Mouse (Mus musculus): ENCODE results near the gene Fgf7. TPM values are rescaled to one million over a fixed set of nuclear protein-coding genes. Genes with fewer than 3 reads are reported as not detected.

Fgf7 gene
- polyA plus RNA-seq, 1 experiment from 2014 or later = 6.4 TPM

- H3K27me3 ChIP-seq = no peaks in the 10 kb centered on the region
- WGBS = 14% methylated on average over 2 of the region's 2 CpGs
- H3K9ac ChIP-seq = no peak overlapping the region
- peaks cover 11% of the 10 kb centered on the region for H3K4me1 ChIP-seq
- no peak for ATAC-seq (ENCODE audit: insufficient number of reproducible peaks, insufficient read depth, low FRiP score, low TSS enrichment)
- no peak overlapping the region for H3K4me3 ChIP-seq
- H3K4me2 ChIP-seq (replicated peaks) = no peak overlapping the region
- no peaks in the 10 kb centered on the region for H3K9me3 ChIP-seq
- H3K27ac ChIP-seq = no peak overlapping the region
- H3K36me3 ChIP-seq = no peaks in the 10 kb centered on the region
Observed at GRCm38 (mm10) chr2:126064814-126065213, 30.4 kb downstream of the Fgf7 start.

- WGBS = 69% methylated on average over 3 of the region's 3 CpGs
- Histone ChIP-seq H3K4me3 (no peak overlapping the region), H3K27me3 (no peaks in the 10 kb centered on the region), H3K9ac (no peak overlapping the region), H3K4me2 (replicated peaks) (no peak overlapping the region), H3K27ac (no peak overlapping the region), H3K9me3 (no peaks in the 10 kb centered on the region), H3K36me3 (no peaks in the 10 kb centered on the region), H3K4me1 (peaks cover 11% of the 10 kb centered on the region)
- no peak for ATAC-seq (ENCODE audit: insufficient number of reproducible peaks, insufficient read depth, low FRiP score, low TSS enrichment)
Observed at GRCm38 (mm10) chr2:126065303-126065856, 30.9 kb downstream of the Fgf7 start.

- Histone ChIP-seq H3K36me3 (no peaks in the 10 kb centered on the region), H3K27ac (no peak overlapping the region), H3K9me3 (no peaks in the 10 kb centered on the region), H3K27me3 (no peaks in the 10 kb centered on the region), H3K9ac (no peak overlapping the region), H3K4me3 (no peak overlapping the region), H3K4me2 (replicated peaks) (no peak overlapping the region), H3K4me1 (peaks cover 6% of the 10 kb centered on the region)
- no peak for ATAC-seq (ENCODE audit: insufficient number of reproducible peaks, insufficient read depth, low FRiP score, low TSS enrichment)
- 67% methylated on average over 1 of the region's 1 CpGs for WGBS
Observed at GRCm38 (mm10) chr2:126069740-126070139, 35.3 kb downstream of the Fgf7 start.

GRCm38 (mm10) chr2:126073744-126074143, 39.3 kb downstream of the Fgf7 start:
- no peaks in the 10 kb centered on the region for H3K27me3 ChIP-seq
- no peaks in the 10 kb centered on the region for H3K9me3 ChIP-seq
- H3K27ac ChIP-seq = no peak overlapping the region
- WGBS = 84% methylated on average over 4 of the region's 4 CpGs
- no peaks in the 10 kb centered on the region; the same call in 1 of the 2 replicates for H3K4me1 ChIP-seq
- H3K9ac ChIP-seq = no peak overlapping the region
- H3K4me2 ChIP-seq (replicated peaks) = no peak overlapping the region
- no peaks in the 10 kb centered on the region for H3K36me3 ChIP-seq
- ATAC-seq (ENCODE audit: insufficient number of reproducible peaks, insufficient read depth, low FRiP score, low TSS enrichment) = no peak
- H3K4me3 ChIP-seq = no peak overlapping the region

GRCm38 (mm10) chr2:126076506-126076905, 42.0 kb downstream of the Fgf7 start:
- Histone ChIP-seq H3K4me1 (no peaks in the 10 kb centered on the region; the same call in 1 of the 2 replicates), H3K27ac (no peak overlapping the region), H3K4me3 (no peak overlapping the region), H3K27me3 (no peaks in the 10 kb centered on the region), H3K4me2 (replicated peaks) (no peak overlapping the region), H3K9ac (no peak overlapping the region), H3K9me3 (no peaks in the 10 kb centered on the region), H3K36me3 (no peaks in the 10 kb centered on the region)
- ATAC-seq (ENCODE audit: insufficient number of reproducible peaks, insufficient read depth, low FRiP score, low TSS enrichment) = no peak
- 93% methylated on average over 6 of the region's 6 CpGs for WGBS

- H3K4me1 ChIP-seq = no peaks in the 10 kb centered on the region
- H3K27ac ChIP-seq = no peak overlapping the region
- no peak overlapping the region for H3K4me2 ChIP-seq (replicated peaks)
- no peaks in the 10 kb centered on the region for H3K27me3 ChIP-seq
- H3K36me3 ChIP-seq = no peaks in the 10 kb centered on the region
- 73% methylated on average over 2 of the region's 2 CpGs for WGBS
- H3K9me3 ChIP-seq = no peaks in the 10 kb centered on the region
- H3K9ac ChIP-seq = no peak overlapping the region
- no peak overlapping the region for H3K4me3 ChIP-seq
- no peak for ATAC-seq (ENCODE audit: insufficient number of reproducible peaks, insufficient read depth, low FRiP score, low TSS enrichment)
Observed at GRCm38 (mm10) chr2:126079086-126079485, 44.6 kb downstream of the Fgf7 start.

GRCm38 (mm10) chr2:126084326-126084725, 49.9 kb downstream of the Fgf7 start:
- Histone ChIP-seq H3K27ac (no peak overlapping the region), H3K36me3 (no peaks in the 10 kb centered on the region), H3K4me1 (no peaks in the 10 kb centered on the region), H3K9ac (no peak overlapping the region), H3K9me3 (no peaks in the 10 kb centered on the region), H3K4me3 (no peak overlapping the region), H3K27me3 (no peaks in the 10 kb centered on the region), H3K4me2 (replicated peaks) (no peak overlapping the region)
- WGBS = 80% methylated on average over 3 of the region's 3 CpGs
- no peak for ATAC-seq (ENCODE audit: insufficient number of reproducible peaks, insufficient read depth, low FRiP score, low TSS enrichment)

GRCm38 (mm10) chr2:126086187-126086586, 51.7 kb downstream of the Fgf7 start:
- H3K4me2 ChIP-seq (replicated peaks) = no peak overlapping the region
- no peak overlapping the region for H3K4me3 ChIP-seq
- WGBS = 80% methylated on average over 8 of the region's 8 CpGs
- H3K27me3 ChIP-seq = no peaks in the 10 kb centered on the region
- no peaks in the 10 kb centered on the region for H3K4me1 ChIP-seq
- no peak for ATAC-seq (ENCODE audit: insufficient number of reproducible peaks, insufficient read depth, low FRiP score, low TSS enrichment)
- H3K9me3 ChIP-seq = no peaks in the 10 kb centered on the region
- H3K9ac ChIP-seq = no peak overlapping the region
- H3K36me3 ChIP-seq = no peaks in the 10 kb centered on the region
- H3K27ac ChIP-seq = no peak overlapping the region

- no peak for ATAC-seq (ENCODE audit: insufficient number of reproducible peaks, insufficient read depth, low FRiP score, low TSS enrichment)
- no peaks in the 10 kb centered on the region for H3K36me3 ChIP-seq
- no peak overlapping the region for H3K4me3 ChIP-seq
- no peak overlapping the region for H3K27ac ChIP-seq
- no peaks in the 10 kb centered on the region for H3K27me3 ChIP-seq
- H3K9me3 ChIP-seq = no peaks in the 10 kb centered on the region
- H3K9ac ChIP-seq = no peak overlapping the region
- H3K4me2 ChIP-seq (replicated peaks) = no peak overlapping the region
- WGBS = 64% methylated on average over 5 of the region's 5 CpGs
- no peaks in the 10 kb centered on the region for H3K4me1 ChIP-seq
Observed at GRCm38 (mm10) chr2:126090432-126090831, 56.0 kb downstream of the Fgf7 start.

GRCm38 (mm10) chr2:126094616-126095015, 60.2 kb downstream of the Fgf7 start:
- Histone ChIP-seq H3K9ac (no peak overlapping the region), H3K9me3 (no peaks in the 10 kb centered on the region), H3K4me2 (replicated peaks) (no peak overlapping the region), H3K27ac (no peak overlapping the region), H3K36me3 (no peaks in the 10 kb centered on the region), H3K4me3 (no peak overlapping the region), H3K4me1 (no peaks in the 10 kb centered on the region), H3K27me3 (no peaks in the 10 kb centered on the region)
- ATAC-seq (ENCODE audit: insufficient number of reproducible peaks, insufficient read depth, low FRiP score, low TSS enrichment) = no peak
- 87% methylated on average over 4 of the region's 4 CpGs for WGBS

Other genes starting within 250 kb of the Fgf7 start
- 40.3 and 41.3 TPM in 2 replicates for gene Galk2, start 175.5 kb upstream of the Fgf7 start, polyA plus RNA-seq (2016; fragmentation: Nextera tagmentation; extraction: Ambion mirVana)
- gene Cops2, start 175.5 kb upstream of the Fgf7 start, polyA plus RNA-seq (2016; fragmentation: Nextera tagmentation; extraction: Ambion mirVana) = 86.3 and 93.1 TPM in 2 replicates
- not detected in 2 replicates for gene Fam227b, start 117.3 kb downstream of the Fgf7 start, polyA plus RNA-seq (2016; fragmentation: Nextera tagmentation; extraction: Ambion mirVana)
- gene Dtwd1, start 117.5 kb downstream of the Fgf7 start, polyA plus RNA-seq (2016; fragmentation: Nextera tagmentation; extraction: Ambion mirVana) = 26.4 and 28.1 TPM in 2 replicates
- not detected in 2 replicates for gene Gm17555, start 180.4 kb downstream of the Fgf7 start, polyA plus RNA-seq (2016; fragmentation: Nextera tagmentation; extraction: Ambion mirVana)

Measured in embryonic facial prominence, embryonic 12.5 days (tissue).